Mouse (Mus musculus) ovary, postnatal 10 days (tissue): ENCODE results near the gene Olfr381.
"Not testable (repeated sequence)": the region's sequence is repeated elsewhere in the genome, so short reads cannot be mapped to it uniquely, and the experiment has no call there.

Source experiments
- DNase-seq: peaks from one replicate; pipeline ENCODE4 v3.0.0; 2022; ENCODE audit warnings: low spot score

Gene Olfr381

DNA sequence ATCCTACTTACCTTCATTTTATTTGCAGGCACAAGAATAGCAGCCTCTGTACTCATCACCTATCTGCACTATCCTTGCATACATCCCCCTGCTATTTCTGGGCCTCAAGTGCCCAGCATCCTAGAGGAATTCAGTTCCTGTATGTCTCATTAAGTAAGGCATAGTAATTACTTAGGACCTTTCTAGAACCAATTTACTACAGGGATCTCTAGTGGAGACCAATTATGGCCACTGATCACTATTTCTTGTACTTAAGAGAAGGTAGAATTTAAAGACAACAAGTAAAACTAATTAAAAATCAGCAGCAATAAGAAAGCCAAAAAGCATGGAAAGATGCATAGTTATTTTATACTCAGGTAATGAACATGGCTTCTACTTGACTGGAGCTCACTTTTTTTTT, at the start of gene Olfr381:
Gene Olfr381, minus strand, starts transcription at position 101 of the 400 bp plus-strand sequence.
- no peak for DNase-seq

DNA sequence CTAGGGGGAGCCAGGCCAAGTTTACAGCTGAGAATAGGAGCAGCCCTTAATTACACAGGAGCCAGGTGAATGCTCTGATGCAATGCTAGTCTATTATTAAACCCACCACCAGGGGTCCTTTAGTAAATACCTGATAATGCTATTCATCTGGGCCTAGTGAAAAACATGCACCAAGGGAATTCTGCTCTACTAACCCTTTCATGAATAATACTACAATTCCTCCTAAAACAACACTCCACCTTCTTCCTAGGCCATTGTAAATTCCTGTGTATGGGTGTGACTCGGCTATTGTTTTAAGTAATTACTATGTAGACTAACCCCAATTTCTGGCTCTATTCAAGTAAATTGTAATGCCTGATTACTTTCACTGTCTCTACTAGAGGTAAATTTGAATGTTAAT, 37.6 kb upstream of the Olfr381 start:
- not testable (repeated sequence) for DNase-seq

DNA sequence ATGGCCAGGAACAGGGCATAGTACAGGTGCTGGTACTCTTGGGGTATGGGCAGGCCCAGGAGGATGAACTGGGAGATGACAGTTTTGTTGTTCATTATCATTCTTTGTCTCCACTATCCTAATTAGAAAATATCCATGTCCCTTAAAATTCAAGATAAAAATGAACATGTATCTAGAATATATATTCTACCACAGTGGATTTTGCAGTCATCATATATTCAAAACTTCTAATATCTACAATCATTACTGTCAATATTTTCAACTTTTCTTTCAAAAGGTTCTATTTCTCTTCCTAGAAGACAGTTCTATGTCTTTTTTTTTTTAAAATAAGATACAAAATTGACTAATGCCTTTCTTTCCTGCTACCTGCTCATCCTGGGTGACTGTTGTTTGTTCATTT, 25.7 kb upstream of the Olfr381 start, which contains the start of gene Olfr382:
Gene Olfr382, minus strand, starts transcription at position 101 of the 400 bp plus-strand sequence.
- no peak for DNase-seq

DNA sequence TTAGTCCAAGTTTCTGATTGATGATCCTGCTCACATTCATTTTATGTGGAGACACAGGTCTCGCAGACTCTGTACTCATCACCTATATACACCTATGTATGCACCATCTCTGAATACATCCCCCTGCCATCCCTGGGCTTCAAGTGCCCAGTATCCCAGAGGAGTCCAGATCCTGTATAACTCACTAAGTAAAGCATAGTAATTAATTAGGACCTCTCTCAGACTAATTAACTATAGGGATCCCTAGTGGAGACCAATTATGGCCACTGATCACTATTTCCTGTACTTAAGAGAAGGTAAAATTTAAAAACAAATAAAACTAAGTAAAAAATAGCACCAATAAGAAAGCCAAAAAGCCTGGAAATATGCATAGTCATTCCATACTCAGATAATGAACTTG, 34.0 kb downstream of the Olfr381 start, which contains the start of gene Olfr380:
Gene Olfr380, minus strand, starts transcription at position 101 of the 400 bp plus-strand sequence.
- DNase-seq = no peak
